Mouse (Mus musculus): ENCODE measurements around the gene Krt90. TPM values are rescaled to one million over a fixed set of nuclear protein-coding genes. Genes with fewer than 3 reads are reported as not detected.

Krt90 gene
- polyA plus RNA-seq (2012; ENCODE audit: insufficient read depth, insufficient read length, low replicate concordance, missing spikeins): not detected in 2 replicates

- TF ChIP-seq POLR2A (IDR thresholded peaks at IDR 0.05; ENCODE audit: insufficient read depth, low read depth, low read length): no peak
- TF ChIP-seq CTCF (IDR thresholded peaks at IDR 0.05; ENCODE audit: insufficient read depth, low read depth, low read length): no peak
- H3K27ac ChIP-seq (ENCODE audit: insufficient read depth, low read depth, low read length): no peak within 1 kb of the TSS
- WGBS: 69% methylated on average over 5 of the region's 5 CpGs
- H3K4me1 ChIP-seq (ENCODE audit: control insufficient read depth, insufficient read depth, low read length): no peaks in the 10 kb centered on the region; the same call in 1 of the 2 replicates
- H3K4me3 ChIP-seq (ENCODE audit: insufficient read depth, low read depth, low read length): no peak within 1 kb of the TSS
These were observed at the start of gene Krt90 for GRCm38 (mm10) chr15:101562850-101563249. Gene Krt90 (minus strand): TSS chr15:101562950.

- Histone ChIP-seq H3K4me3 (ENCODE audit: insufficient read depth, low read depth, low read length) (no peak overlapping the region), H3K4me1 (ENCODE audit: control insufficient read depth, insufficient read depth, low read length) (no peaks in the 10 kb centered on the region), H3K27ac (ENCODE audit: insufficient read depth, low read depth, low read length) (no peak overlapping the region)
- no peak for TF ChIP-seq POLR2A (IDR thresholded peaks at IDR 0.05; ENCODE audit: insufficient read depth, low read depth, low read length)
- TF ChIP-seq CTCF (IDR thresholded peaks at IDR 0.05; ENCODE audit: insufficient read depth, low read depth, low read length): no peak
- 57% methylated on average over 6 of the region's 6 CpGs for WGBS
These were observed 36.4 kb upstream of the Krt90 start for GRCm38 (mm10) chr15:101599123-101599522.

- no peak for TF ChIP-seq POLR2A (IDR thresholded peaks at IDR 0.05; ENCODE audit: insufficient read depth, low read depth, low read length)
- no peak for TF ChIP-seq CTCF (IDR thresholded peaks at IDR 0.05; ENCODE audit: insufficient read depth, low read depth, low read length)
- H3K27ac ChIP-seq (ENCODE audit: insufficient read depth, low read depth, low read length): no peak overlapping the region
- no peaks in the 10 kb centered on the region for H3K4me1 ChIP-seq (ENCODE audit: control insufficient read depth, insufficient read depth, low read length)
- WGBS: 80% methylated on average over 10 of the region's 10 CpGs
- no peak overlapping the region for H3K4me3 ChIP-seq (ENCODE audit: insufficient read depth, low read depth, low read length)
These were observed 25.5 kb upstream of the Krt90 start for GRCm38 (mm10) chr15:101588216-101588615.

GRCm38 (mm10) chr15:101584456-101584855 is 21.7 kb upstream of the Krt90 start:
- H3K27ac ChIP-seq (ENCODE audit: insufficient read depth, low read depth, low read length): no peak overlapping the region
- WGBS: 38% methylated on average over 2 of the region's 2 CpGs
- H3K4me3 ChIP-seq (ENCODE audit: insufficient read depth, low read depth, low read length): no peak overlapping the region
- TF ChIP-seq CTCF (IDR thresholded peaks at IDR 0.05; ENCODE audit: insufficient read depth, low read depth, low read length): no peak
- no peak for TF ChIP-seq POLR2A (IDR thresholded peaks at IDR 0.05; ENCODE audit: insufficient read depth, low read depth, low read length)
- no peaks in the 10 kb centered on the region for H3K4me1 ChIP-seq (ENCODE audit: control insufficient read depth, insufficient read depth, low read length)

- H3K27ac ChIP-seq (ENCODE audit: insufficient read depth, low read depth, low read length): no peak overlapping the region
- TF ChIP-seq POLR2A (IDR thresholded peaks at IDR 0.05; ENCODE audit: insufficient read depth, low read depth, low read length): no peak
- no peak for TF ChIP-seq CTCF (IDR thresholded peaks at IDR 0.05; ENCODE audit: insufficient read depth, low read depth, low read length)
- H3K4me1 ChIP-seq (ENCODE audit: control insufficient read depth, insufficient read depth, low read length): no peaks in the 10 kb centered on the region
- no peak overlapping the region for H3K4me3 ChIP-seq (ENCODE audit: insufficient read depth, low read depth, low read length)
- 74% methylated on average over 8 of the region's 8 CpGs for WGBS
These were observed 20.6 kb upstream of the Krt90 start for GRCm38 (mm10) chr15:101583211-101583965.

- 52% methylated on average over 3 of the region's 3 CpGs for WGBS
- Histone ChIP-seq H3K4me3 (ENCODE audit: insufficient read depth, low read depth, low read length) (no peak overlapping the region), H3K27ac (ENCODE audit: insufficient read depth, low read depth, low read length) (no peak overlapping the region), H3K4me1 (ENCODE audit: control insufficient read depth, insufficient read depth, low read length) (no peaks in the 10 kb centered on the region)
- TF ChIP-seq POLR2A (IDR thresholded peaks at IDR 0.05; ENCODE audit: insufficient read depth, low read depth, low read length): no peak
- no peak for TF ChIP-seq CTCF (IDR thresholded peaks at IDR 0.05; ENCODE audit: insufficient read depth, low read depth, low read length)
These were observed 19.0 kb upstream of the Krt90 start for GRCm38 (mm10) chr15:101581701-101582100.

- no peak for TF ChIP-seq POLR2A (IDR thresholded peaks at IDR 0.05; ENCODE audit: insufficient read depth, low read depth, low read length)
- no peak for TF ChIP-seq CTCF (IDR thresholded peaks at IDR 0.05; ENCODE audit: insufficient read depth, low read depth, low read length)
- H3K27ac ChIP-seq (ENCODE audit: insufficient read depth, low read depth, low read length): no peak overlapping the region
- 86% methylated on average over 5 of the region's 5 CpGs for WGBS
- no peaks in the 10 kb centered on the region for H3K4me1 ChIP-seq (ENCODE audit: control insufficient read depth, insufficient read depth, low read length)
- no peak overlapping the region for H3K4me3 ChIP-seq (ENCODE audit: insufficient read depth, low read depth, low read length)
These were observed 12.8 kb upstream of the Krt90 start for GRCm38 (mm10) chr15:101575506-101575905.

- 70% methylated on average over 15 of the region's 15 CpGs for WGBS
These were observed 11.1 kb upstream of the Krt90 start, which contains the start of gene Krt75 for GRCm38 (mm10) chr15:101573796-101574345. Gene Krt75 (minus strand): TSS chr15:101573904.

GRCm38 (mm10) chr15:101567780-101568179 is 5.0 kb upstream of the Krt90 start:
- no peaks in the 10 kb centered on the region for H3K4me1 ChIP-seq (ENCODE audit: control insufficient read depth, insufficient read depth, low read length)
- TF ChIP-seq CTCF (IDR thresholded peaks at IDR 0.05; ENCODE audit: insufficient read depth, low read depth, low read length) (no peak), POLR2A (IDR thresholded peaks at IDR 0.05; ENCODE audit: insufficient read depth, low read depth, low read length) (no peak)
- no peak overlapping the region for H3K27ac ChIP-seq (ENCODE audit: insufficient read depth, low read depth, low read length)
- no peak overlapping the region for H3K4me3 ChIP-seq (ENCODE audit: insufficient read depth, low read depth, low read length)
- WGBS: 60% methylated on average over 7 of the region's 7 CpGs

More at GRCm38 (mm10) chr15:101573796-101574345, 11.1 kb upstream of the Krt90 start, which contains the start of gene Krt75:
- H3K4me3 ChIP-seq (ENCODE audit: insufficient read depth, low read depth, low read length): no peak within 1 kb of the TSS
- no peak for TF ChIP-seq POLR2A (IDR thresholded peaks at IDR 0.05; ENCODE audit: insufficient read depth, low read depth, low read length)
- no peak for TF ChIP-seq CTCF (IDR thresholded peaks at IDR 0.05; ENCODE audit: insufficient read depth, low read depth, low read length)
- H3K4me1 ChIP-seq (ENCODE audit: control insufficient read depth, insufficient read depth, low read length): no peaks in the 10 kb centered on the region
- no peak within 1 kb of the TSS for H3K27ac ChIP-seq (ENCODE audit: insufficient read depth, low read depth, low read length)

Data from olfactory bulb, adult 2 months (tissue).